Mouse (Mus musculus): ENCODE measurements around the gene Arsb. TPM values are rescaled to one million over a fixed set of nuclear protein-coding genes. Genes with fewer than 3 reads are reported as not detected.
"Not testable (repeated sequence)": the region's sequence is repeated elsewhere in the genome, so short reads cannot be mapped to it uniquely, and the experiment has no call there.

The Arsb gene
- polyA plus RNA-seq, 1 experiment from 2014 or later: 4.6 TPM

DNA sequence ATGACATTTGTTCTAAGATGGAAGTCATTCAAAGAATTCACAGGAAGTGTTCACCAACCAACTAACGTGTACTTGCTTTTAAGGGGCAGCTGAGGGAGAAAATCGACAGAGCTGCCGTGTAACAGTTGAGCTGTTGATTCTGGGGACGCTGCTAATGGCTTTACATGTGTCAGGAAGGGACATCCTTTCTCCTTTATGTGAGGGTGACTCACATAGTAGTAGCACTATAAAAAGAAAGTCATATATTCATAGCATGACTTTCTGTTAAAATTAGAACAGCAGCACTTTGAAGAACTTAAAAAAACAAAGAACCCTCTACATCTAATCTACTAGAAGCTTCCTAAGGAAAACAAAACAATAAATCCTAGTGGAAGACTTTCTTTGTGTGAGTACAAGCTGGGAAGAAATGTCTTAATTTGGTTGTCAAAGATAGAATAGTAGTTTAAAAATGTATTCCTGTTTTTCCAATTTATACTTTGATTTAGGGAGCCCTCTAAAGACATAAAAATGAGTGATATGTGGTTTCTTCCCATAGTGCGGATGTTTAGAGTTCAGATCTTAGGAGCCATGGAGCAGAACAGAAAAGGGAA lies 25.7 kb downstream of the Arsb start:
- H3K27ac ChIP-seq: no peak overlapping the region
- no peaks in the 10 kb centered on the region for H3K4me1 ChIP-seq
- no peak for ATAC-seq

DNA sequence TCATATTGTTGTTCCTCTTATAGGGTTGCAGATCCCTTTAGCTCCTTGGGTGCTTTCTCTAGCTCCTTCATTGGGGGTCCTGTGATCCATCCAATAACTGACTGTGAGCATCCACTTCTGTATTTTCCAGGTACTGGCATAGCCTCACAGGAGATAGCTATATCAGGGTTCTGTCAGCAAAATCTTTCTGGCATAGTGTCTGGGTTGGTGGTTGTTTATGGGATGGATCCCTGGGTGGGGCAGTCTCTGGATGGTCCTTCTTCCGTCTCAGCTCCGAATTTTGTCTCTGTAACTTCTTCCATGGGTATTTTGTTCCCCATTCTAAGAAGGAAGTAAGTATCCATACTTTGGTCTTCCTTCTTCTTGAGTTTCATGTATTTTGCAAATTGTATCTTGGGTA lies 38.9 kb downstream of the Arsb start:
- not testable (repeated sequence) for H3K4me2 ChIP-seq; H3K4me3 ChIP-seq; ATAC-seq; H3K27ac ChIP-seq; H3K9me3 ChIP-seq (replicated peaks); H3K36me3 ChIP-seq (ENCODE audit: poor library complexity, severe bottlenecking); H3K9ac ChIP-seq; H3K4me1 ChIP-seq; H3K27me3 ChIP-seq
- 97% methylated on average over 2 of the region's 2 CpGs for WGBS

More for the DNA sequence above, 25.7 kb downstream of the Arsb start:
- Histone ChIP-seq H3K36me3 (ENCODE audit: poor library complexity, severe bottlenecking) (no peaks in the 10 kb centered on the region), H3K9ac (no peak overlapping the region), H3K9me3 (replicated peaks) (no peaks in the 10 kb centered on the region), H3K27me3 (no peaks in the 10 kb centered on the region), H3K4me3 (no peak overlapping the region), H3K4me2 (no peak overlapping the region)
- 84% methylated on average over 5 of the region's 5 CpGs for WGBS

DNA sequence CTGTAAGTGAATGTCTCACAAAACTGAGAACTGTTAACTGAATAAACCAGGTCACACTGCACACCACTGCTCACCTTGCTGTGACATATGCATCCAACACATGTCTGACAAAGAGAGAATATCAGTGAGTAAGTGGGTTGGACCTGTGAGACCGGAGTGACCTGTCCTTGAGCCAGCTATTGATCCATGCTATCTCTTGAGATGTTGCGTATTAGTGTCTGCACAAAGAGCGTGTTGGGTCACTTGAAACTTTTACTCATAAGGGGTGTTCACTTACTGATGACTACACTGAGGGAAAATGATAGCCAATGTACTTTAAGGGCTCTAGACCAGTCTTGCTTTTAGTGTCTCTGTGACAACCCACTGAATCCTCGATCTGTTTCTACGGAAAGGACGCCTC lies 42.7 kb downstream of the Arsb start:
- Histone ChIP-seq H3K4me3 (no peak overlapping the region), H3K4me2 (no peak overlapping the region), H3K9ac (no peak overlapping the region), H3K36me3 (ENCODE audit: poor library complexity, severe bottlenecking) (no peaks in the 10 kb centered on the region), H3K27me3 (no peaks in the 10 kb centered on the region), H3K9me3 (replicated peaks) (no peaks in the 10 kb centered on the region), H3K27ac (no peak overlapping the region), H3K4me1 (no peaks in the 10 kb centered on the region)
- 94% methylated on average over 6 of the region's 6 CpGs for WGBS
- ATAC-seq: no peak

DNA sequence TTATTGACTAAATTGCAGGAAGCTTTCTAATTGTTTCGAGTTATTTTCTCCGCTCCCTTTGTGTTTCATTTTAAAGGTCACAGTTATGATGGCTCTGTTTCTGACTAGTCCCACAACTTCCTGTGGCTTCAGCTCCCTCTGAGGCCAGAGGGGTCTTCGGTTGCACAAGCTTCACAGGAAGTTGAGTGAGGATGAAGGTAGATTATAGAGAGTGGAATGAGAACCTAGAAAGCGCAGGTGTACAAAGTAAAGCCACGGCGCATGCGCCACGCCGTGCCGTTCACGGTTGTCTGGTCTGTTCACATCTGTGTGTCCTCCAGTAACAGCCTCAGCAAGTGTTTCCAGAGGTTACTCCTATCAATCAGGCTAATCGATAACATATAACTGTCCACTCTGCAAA lies 43.2 kb downstream of the Arsb start:
- 96% methylated on average over 12 of the region's 12 CpGs for WGBS
- Histone ChIP-seq H3K36me3 (ENCODE audit: poor library complexity, severe bottlenecking) (no peaks in the 10 kb centered on the region), H3K9me3 (replicated peaks) (0 out of 2 replicates have a peak, but pooled peaks cover 3% of the 10 kb centered on the region), H3K4me2 (no peak overlapping the region), H3K9ac (no peak overlapping the region), H3K27ac (no peak overlapping the region), H3K27me3 (no peaks in the 10 kb centered on the region), H3K4me3 (no peak overlapping the region), H3K4me1 (no peaks in the 10 kb centered on the region)
- ATAC-seq: no peak

DNA sequence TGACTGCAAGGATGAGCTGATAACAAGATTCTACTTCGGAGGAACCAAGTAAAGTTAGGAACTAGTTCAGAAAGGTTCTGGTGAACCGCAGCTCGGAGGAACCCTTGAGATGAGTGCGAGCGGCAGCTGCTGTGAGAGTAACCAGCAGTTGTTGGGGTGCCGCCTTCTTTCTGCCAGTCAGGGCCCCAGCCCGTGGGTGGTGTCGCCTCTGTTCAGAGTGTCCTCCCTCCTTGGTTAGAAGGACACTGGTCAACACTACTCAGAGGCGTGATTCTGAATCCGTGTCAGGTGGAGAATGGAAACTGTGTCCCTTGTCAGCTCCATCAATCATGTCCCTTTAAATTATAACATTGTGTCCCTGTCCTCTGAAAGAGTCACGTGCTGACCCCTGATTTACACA lies 43.7 kb downstream of the Arsb start:
- no peak for ATAC-seq
- Histone ChIP-seq H3K27ac (no peak overlapping the region), H3K4me3 (no peak overlapping the region), H3K9me3 (replicated peaks) (0 out of 2 replicates have a peak, but pooled peaks cover 3% of the 10 kb centered on the region), H3K4me1 (no peaks in the 10 kb centered on the region), H3K4me2 (no peak overlapping the region), H3K27me3 (no peaks in the 10 kb centered on the region), H3K9ac (no peak overlapping the region), H3K36me3 (ENCODE audit: poor library complexity, severe bottlenecking) (no peaks in the 10 kb centered on the region)
- WGBS: 88% methylated on average over 11 of the region's 11 CpGs

DNA sequence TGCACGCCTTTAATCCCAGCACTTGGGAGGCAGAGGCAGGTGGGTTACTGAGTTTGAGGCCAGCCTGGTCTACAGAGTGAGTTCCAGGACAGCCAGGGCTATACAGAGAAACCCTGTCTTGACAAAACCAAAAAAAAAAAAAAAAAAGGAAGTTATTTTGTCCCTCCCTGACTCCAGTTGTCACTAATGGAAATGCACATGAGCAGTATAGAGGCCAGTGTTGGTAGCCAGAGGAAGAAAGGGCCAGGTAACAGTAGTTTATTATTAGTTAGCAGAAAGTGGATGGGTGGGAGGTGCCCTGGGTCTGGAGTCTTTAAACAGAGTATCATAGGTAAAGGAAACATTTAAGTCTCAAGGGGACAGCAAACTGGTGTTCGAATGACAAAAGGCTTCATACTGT lies 44.7 kb downstream of the Arsb start:
- Histone ChIP-seq H3K4me1 (no peaks in the 10 kb centered on the region), H3K36me3 (ENCODE audit: poor library complexity, severe bottlenecking) (no peaks in the 10 kb centered on the region), H3K9me3 (replicated peaks) (0 out of 2 replicates have a peak, but pooled peaks cover 3% of the 10 kb centered on the region), H3K4me2 (no peak overlapping the region), H3K27ac (no peak overlapping the region), H3K27me3 (no peaks in the 10 kb centered on the region), H3K9ac (no peak overlapping the region), H3K4me3 (no peak overlapping the region)
- ATAC-seq: no peak
- WGBS: 93% methylated on average over 2 of the region's 2 CpGs

DNA sequence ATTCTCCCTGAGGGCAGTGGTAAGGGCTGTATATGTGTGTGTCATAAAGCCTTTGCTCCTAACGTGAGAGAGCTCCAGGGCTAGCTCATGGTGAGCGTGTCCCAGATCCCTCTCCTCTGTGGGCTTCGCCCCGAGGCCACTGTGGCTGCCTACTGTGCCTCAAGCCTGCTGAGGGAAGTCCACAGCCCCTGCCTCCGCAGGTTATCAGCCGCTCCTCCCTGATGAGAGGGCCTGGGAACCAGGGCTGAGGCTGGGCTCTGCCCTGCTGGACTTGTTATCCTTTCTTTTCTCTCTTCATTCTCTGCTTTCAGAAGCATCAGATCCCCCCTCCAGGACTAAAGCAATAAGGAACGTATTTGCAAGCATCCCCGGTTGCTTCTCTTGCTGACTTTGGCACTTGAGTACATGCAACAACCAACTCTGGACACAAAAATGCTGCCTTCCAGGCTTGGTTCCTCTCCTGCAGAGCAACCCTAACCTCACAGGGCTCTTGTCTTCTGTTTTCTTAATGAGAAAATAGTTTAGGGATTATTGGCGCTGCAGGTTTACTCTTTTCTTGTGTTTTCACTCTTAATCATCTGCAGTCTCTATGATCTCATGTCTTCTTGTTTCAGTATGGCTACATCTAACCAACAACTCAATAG lies 45.4 kb downstream of the Arsb start:
- Histone ChIP-seq H3K27ac (no peak overlapping the region), H3K9ac (no peak overlapping the region), H3K4me2 (no peak overlapping the region), H3K36me3 (ENCODE audit: poor library complexity, severe bottlenecking) (no peaks in the 10 kb centered on the region), H3K9me3 (replicated peaks) (0 out of 2 replicates have a peak, but pooled peaks cover 3% of the 10 kb centered on the region), H3K4me1 (no peaks in the 10 kb centered on the region), H3K27me3 (no peaks in the 10 kb centered on the region), H3K4me3 (no peak overlapping the region)
- no peak for ATAC-seq
- 37% methylated on average over 9 of the region's 9 CpGs for WGBS

DNA sequence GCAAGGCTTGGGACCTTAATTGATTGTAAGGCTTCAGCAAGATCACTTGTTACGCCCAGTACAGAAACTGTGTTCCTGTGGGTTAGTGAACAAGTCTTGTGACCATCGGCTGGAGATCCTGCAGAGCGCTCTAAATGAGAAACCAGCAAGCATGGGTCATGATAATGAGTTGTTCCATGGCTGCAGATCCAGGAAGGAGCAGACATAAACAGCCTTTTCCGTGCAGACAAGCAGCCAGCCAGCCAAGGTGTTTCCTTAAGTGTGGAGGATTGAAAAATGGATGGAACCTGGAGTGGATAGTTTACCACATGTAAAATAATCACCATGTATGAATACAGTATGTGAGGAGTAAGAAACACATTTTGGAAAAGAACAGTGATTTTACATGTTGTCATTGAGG lies 48.7 kb downstream of the Arsb start:
- ATAC-seq: no peak

DNA sequence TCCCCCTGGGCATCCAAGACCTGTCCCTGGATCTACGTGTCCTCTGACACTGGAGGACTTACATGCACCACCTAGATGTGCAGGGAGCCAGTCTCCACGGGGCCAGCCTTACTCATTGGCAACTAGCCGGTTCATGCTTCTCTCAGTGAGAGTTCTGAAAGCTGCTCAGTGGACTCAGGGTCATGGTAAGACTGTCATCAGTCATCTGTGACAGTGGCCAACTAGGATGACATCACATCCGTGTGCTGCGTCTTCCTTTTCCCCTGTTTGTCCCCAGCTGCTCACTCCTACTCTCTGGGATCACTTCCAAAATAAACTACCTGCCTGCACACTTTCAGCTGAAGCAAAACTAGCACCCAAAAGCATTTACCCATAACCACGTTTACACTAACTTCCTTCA lies 50.6 kb downstream of the Arsb start:
- H3K27ac ChIP-seq: no peak overlapping the region
- no peak overlapping the region for H3K4me2 ChIP-seq
- no peak overlapping the region for H3K4me3 ChIP-seq
- H3K4me1 ChIP-seq: no peaks in the 10 kb centered on the region
- ATAC-seq: no peak
- H3K9ac ChIP-seq: no peak overlapping the region
- H3K36me3 ChIP-seq (ENCODE audit: poor library complexity, severe bottlenecking): no peaks in the 10 kb centered on the region
- 85% methylated on average over 6 of the region's 6 CpGs for WGBS
- H3K9me3 ChIP-seq (replicated peaks): 0 out of 2 replicates have a peak, but pooled peaks cover 3% of the 10 kb centered on the region
- H3K27me3 ChIP-seq: no peaks in the 10 kb centered on the region

More for the DNA sequence above, 48.7 kb downstream of the Arsb start:
- Histone ChIP-seq H3K27ac (no peak overlapping the region), H3K36me3 (ENCODE audit: poor library complexity, severe bottlenecking) (no peaks in the 10 kb centered on the region), H3K4me2 (no peak overlapping the region), H3K4me3 (no peak overlapping the region), H3K9me3 (replicated peaks) (0 out of 2 replicates have a peak, but pooled peaks cover 3% of the 10 kb centered on the region), H3K27me3 (no peaks in the 10 kb centered on the region), H3K9ac (no peak overlapping the region), H3K4me1 (no peaks in the 10 kb centered on the region)
- 88% methylated on average over 4 of the region's 4 CpGs for WGBS

DNA sequence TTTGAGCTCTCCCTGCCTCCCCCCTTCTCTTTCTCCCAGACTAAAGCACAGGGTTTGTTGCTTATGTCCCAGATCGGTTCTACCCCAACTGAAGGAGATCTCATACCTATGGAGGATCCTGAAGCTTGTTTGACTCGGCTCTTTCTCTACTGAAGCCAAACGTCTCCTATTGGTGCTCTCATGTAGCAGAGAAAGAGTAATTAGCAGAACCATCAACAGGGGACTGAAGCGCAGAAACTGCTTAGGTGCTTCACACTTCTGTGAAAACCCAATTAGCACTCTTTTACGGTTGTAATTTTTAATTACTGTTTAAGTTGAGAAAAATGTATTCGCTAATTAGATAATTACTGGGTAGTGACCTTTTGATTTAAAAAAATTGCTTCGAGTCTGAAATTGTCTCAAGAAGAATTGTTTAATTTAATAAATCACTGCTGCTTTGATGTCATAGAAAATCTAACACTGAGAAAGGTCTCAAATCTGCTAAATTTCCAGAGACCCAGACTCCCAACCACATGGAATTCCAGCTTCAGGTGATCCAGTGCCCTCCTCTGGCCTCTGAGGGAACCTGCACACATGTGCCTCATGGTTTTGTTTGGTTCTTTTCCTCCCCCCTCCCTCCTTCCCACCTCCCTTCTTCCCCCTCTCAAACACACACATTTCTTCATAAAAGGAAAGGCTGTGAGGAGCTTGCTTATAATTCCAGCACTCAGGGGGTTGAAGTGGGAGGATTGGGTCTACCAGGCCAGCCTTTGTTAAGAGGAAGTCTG lies 54.5 kb downstream of the Arsb start:
- Histone ChIP-seq H3K9ac (no peak overlapping the region), H3K27me3 (no peaks in the 10 kb centered on the region), H3K27ac (no peak overlapping the region), H3K4me3 (no peak overlapping the region), H3K9me3 (replicated peaks) (no peaks in the 10 kb centered on the region), H3K36me3 (ENCODE audit: poor library complexity, severe bottlenecking) (no peaks in the 10 kb centered on the region), H3K4me2 (no peak overlapping the region), H3K4me1 (no peaks in the 10 kb centered on the region)
- 66% methylated on average over 7 of the region's 7 CpGs for WGBS
- ATAC-seq: no peak

DNA sequence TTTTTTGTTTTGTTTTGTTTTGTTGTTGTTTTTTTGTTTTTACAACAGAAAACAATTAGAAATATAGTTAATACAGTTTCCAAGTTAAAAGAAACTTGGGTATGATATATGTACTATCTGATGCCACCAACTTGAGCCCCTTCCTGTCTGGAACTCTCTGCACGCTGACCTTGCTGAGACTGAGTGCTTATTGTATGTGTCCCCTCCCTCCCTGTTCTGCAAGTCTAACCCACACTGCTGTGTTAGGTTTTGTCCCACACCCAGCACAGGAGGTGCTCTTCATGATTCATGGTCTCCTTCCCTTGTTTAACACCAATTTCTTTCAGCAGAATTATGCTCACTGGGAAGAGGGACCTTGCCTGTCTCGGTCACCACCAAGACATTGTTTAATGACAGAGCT lies 56.3 kb downstream of the Arsb start:
- Histone ChIP-seq H3K27ac (no peak overlapping the region), H3K9me3 (replicated peaks) (peaks cover 3% of the 10 kb centered on the region; the same call in 1 of the 2 replicates), H3K4me2 (no peak overlapping the region), H3K4me3 (no peak overlapping the region), H3K9ac (no peak overlapping the region), H3K4me1 (no peaks in the 10 kb centered on the region), H3K36me3 (ENCODE audit: poor library complexity, severe bottlenecking) (no peaks in the 10 kb centered on the region), H3K27me3 (no peaks in the 10 kb centered on the region)
- no peak for ATAC-seq
- 77% methylated on average over 2 of the region's 2 CpGs for WGBS

DNA sequence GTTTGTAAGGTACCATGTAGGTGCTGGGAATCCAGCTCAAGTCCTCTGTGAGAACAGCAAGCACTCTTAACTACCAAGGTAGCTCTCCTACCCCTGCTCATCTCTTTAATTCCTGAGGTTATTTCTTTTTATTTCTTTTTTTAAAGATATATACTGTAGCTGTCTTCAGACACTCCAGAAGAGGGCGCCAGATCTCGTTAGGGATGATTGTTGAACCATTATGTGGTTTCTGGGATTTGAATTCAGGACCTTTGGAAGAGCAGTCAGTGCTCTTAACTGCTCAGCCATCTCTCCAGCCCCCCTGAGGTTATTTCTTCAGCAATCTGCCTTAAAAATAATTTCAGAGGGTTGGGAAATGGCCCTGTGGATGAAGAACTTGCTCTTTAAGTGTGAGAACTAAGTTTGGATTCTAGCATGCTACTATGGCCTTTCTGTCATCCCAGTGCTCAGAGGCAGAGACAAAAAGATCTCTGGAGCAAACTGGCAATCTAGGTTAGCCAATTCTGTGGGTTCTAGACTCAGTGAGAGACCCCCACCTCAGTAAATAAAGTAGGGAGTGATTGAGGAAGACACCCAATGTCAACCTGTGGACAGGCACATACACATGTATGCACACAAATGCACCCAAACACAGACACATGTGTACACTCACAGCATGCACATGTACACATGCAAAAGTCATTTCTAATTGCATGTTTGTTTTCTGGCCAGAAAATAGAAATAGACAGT lies 58.3 kb downstream of the Arsb start:
- Histone ChIP-seq H3K27me3 (no peaks in the 10 kb centered on the region), H3K9me3 (replicated peaks) (peaks cover 3% of the 10 kb centered on the region; the same call in 1 of the 2 replicates), H3K4me1 (no peaks in the 10 kb centered on the region), H3K4me2 (no peak overlapping the region), H3K9ac (no peak overlapping the region), H3K27ac (no peak overlapping the region), H3K4me3 (no peak overlapping the region), H3K36me3 (ENCODE audit: poor library complexity, severe bottlenecking) (no peaks in the 10 kb centered on the region)
- no peak for ATAC-seq
- WGBS: 63% methylated on average over 2 of the region's 2 CpGs
